Mouse (Mus musculus) embryonic facial prominence, embryonic 10.5 days (tissue): ENCODE data around the gene Lsamp. TPM values are rescaled to one million over a fixed set of nuclear protein-coding genes. Genes with fewer than 3 reads are reported as not detected.

Experiments
- DNase-seq: peaks from one replicate; pipeline ENCODE4 v3.0.0-alpha.2; 2017; ENCODE audit warnings: low spot score
- H3K27ac ChIP-seq: fragments of 300-500 bp; sonication (generic); replicated peaks from 2 replicates; pipeline ENCODE4 v1.5.1; 2016; ENCODE audit warnings: mild to moderate bottlenecking
- H3K27me3 ChIP-seq: fragments of 300-500 bp; sonication (generic); replicated peaks from 2 replicates; pipeline ENCODE4 v1.6.1; 2016; ENCODE audit warnings: low read depth, mild to moderate bottlenecking; ENCODE audit not compliant: poor library complexity, severe bottlenecking
- H3K36me3 ChIP-seq: fragments of 300-500 bp; sonication (generic); replicated peaks from 2 replicates; pipeline ENCODE4 v1.6.1; 2016; ENCODE audit warnings: mild to moderate bottlenecking, moderate library complexity
- H3K4me1 ChIP-seq: fragments of 300-500 bp; sonication (generic); 2 replicates; pipeline ENCODE4 v1.6.1; 2016
- H3K4me3 ChIP-seq: fragments of 300-500 bp; sonication (generic); 2 replicates; pipeline ENCODE4 v1.5.1; 2016; ENCODE audit warnings: mild to moderate bottlenecking, moderate library complexity
- H3K9me3 ChIP-seq: fragments of 300-500 bp; sonication (generic); 2 replicates; pipeline ENCODE4 v1.6.1; 2016; ENCODE audit warnings: mild to moderate bottlenecking
- WGBS: fragments of 180-500 bp; shearing (Covaris S2); methylation state at CpG from one replicate; pipeline ENCODE4 v1.1.7; 2016; 5-methylcytosine and 5-hydroxymethylcytosine counted together
- polyA plus RNA-seq: library from polyadenylated mRNA; unstranded; fragments of >200 nt; fragmentation: Nextera tagmentation; extraction: Ambion mirVana; gene quantifications from 2 replicates; pipeline ENCODE4 v1.2.1, GENCODE M21; 2016

Gene Lsamp
- polyA plus RNA-seq, 1 experiment from 2014 or later: 6.3 TPM

DNA sequence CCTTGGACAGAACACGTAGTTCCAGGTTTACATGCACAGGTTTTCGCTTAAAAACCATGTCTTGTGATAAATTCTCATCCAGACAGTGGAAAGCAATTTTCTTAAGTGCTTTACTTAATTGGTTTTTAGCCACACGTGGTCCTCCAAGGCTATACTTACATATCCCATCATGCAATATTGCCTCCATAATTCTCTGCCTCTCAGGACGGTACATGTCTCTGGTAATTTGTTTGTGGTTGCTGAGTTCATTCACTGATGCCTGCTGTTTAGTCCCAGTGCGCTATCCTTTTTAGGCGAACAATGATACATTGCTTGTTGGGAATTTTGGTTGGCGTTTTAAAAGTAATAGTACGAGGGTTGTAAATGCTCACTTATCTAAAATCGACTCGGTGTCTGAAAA, 453.7 kb downstream of the Lsamp start:
- no peaks in the 10 kb centered on the region for H3K9me3 ChIP-seq
- WGBS: 90% methylated on average over 10 of the region's 10 CpGs
- DNase-seq: no peak

GRCm38 (mm10) chr16:40438876-40439275, 454.7 kb downstream of the Lsamp start:
- no peak for DNase-seq
- no peaks in the 10 kb centered on the region for H3K9me3 ChIP-seq
- WGBS: 80% methylated on average over 1 of the region's 1 CpGs
- H3K4me3 ChIP-seq: no peak overlapping the region
- H3K36me3 ChIP-seq: no peaks in the 10 kb centered on the region
- no peaks in the 10 kb centered on the region for H3K27me3 ChIP-seq
- H3K4me1 ChIP-seq: no peaks in the 10 kb centered on the region
- H3K27ac ChIP-seq: no peak overlapping the region

More for the DNA sequence above, 453.7 kb downstream of the Lsamp start:
- H3K4me3 ChIP-seq: no peak overlapping the region
- H3K36me3 ChIP-seq: no peaks in the 10 kb centered on the region
- H3K27ac ChIP-seq: no peak overlapping the region
- H3K27me3 ChIP-seq: no peaks in the 10 kb centered on the region
- no peaks in the 10 kb centered on the region for H3K4me1 ChIP-seq

GRCm38 (mm10) chr16:40446587-40446986, 462.4 kb downstream of the Lsamp start:
- DNase-seq: no peak
- H3K36me3 ChIP-seq: no peaks in the 10 kb centered on the region
- H3K27me3 ChIP-seq: no peaks in the 10 kb centered on the region
- H3K4me3 ChIP-seq: no peak overlapping the region
- H3K9me3 ChIP-seq: no peaks in the 10 kb centered on the region
- no peak overlapping the region for H3K27ac ChIP-seq
- no peaks in the 10 kb centered on the region for H3K4me1 ChIP-seq
- WGBS: 89% methylated on average over 5 of the region's 5 CpGs

DNA sequence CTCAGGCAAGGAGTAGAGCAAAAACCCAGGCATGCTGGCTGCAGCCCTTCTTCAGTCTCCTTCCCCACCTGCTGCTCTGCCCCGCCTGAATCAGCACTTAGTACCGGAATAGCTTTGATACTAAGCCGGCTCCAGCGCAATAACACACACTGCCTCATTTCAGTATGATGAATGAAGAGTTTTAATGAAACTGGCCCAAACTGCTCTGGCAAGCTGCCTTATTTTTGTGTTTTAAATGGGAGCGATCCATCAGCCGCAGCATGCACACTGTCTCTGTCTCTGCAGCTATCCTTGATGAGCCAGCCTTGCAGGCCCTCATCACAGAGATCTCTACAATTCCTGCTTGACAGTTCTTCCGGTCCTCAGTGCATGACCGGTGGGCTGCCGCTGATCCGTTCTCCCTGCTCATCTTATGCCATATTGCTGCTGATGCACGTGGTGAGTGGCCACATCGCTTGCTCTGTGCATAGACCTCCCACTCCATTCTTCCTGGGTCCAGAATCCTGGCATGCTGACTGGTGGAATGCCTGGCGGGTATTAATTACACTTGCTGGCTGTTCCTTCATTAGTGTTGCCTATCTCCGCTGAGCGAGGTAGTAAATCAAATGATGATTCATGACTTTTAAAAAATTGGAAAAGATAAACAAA, 479.4 kb downstream of the Lsamp start:
- no peak overlapping the region for H3K27ac ChIP-seq
- no peaks in the 10 kb centered on the region for H3K36me3 ChIP-seq
- H3K27me3 ChIP-seq: no peaks in the 10 kb centered on the region
- DNase-seq: no peak
- no peaks in the 10 kb centered on the region for H3K9me3 ChIP-seq
- H3K4me3 ChIP-seq: no peak overlapping the region
- H3K4me1 ChIP-seq: no peaks in the 10 kb centered on the region
- 83% methylated on average over 15 of the region's 15 CpGs for WGBS

DNA sequence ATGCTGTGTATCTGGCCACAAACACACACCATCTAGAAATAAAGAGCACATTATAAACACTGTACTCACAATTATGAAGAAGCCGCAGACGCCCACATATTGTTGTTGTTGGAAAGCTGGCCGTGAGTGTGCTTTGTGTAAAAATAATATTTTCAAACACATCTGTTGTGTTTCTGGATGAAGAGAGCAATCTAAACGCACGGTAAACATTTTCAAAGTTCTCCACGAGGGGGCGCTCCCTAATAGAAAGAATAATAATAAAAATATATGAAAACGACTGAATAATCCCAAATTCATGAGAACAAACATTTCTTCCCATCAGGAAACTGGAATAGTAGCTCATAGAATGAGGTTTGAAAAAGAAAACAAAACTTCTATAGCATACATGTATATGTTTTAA, 482.4 kb downstream of the Lsamp start:
- H3K27ac ChIP-seq: no peak overlapping the region
- H3K4me1 ChIP-seq: no peaks in the 10 kb centered on the region
- H3K9me3 ChIP-seq: no peaks in the 10 kb centered on the region
- WGBS: 24% methylated on average over 8 of the region's 8 CpGs
- no peak overlapping the region for H3K4me3 ChIP-seq
- no peaks in the 10 kb centered on the region for H3K27me3 ChIP-seq
- H3K36me3 ChIP-seq: no peaks in the 10 kb centered on the region
- DNase-seq: peak; percentile 12

DNA sequence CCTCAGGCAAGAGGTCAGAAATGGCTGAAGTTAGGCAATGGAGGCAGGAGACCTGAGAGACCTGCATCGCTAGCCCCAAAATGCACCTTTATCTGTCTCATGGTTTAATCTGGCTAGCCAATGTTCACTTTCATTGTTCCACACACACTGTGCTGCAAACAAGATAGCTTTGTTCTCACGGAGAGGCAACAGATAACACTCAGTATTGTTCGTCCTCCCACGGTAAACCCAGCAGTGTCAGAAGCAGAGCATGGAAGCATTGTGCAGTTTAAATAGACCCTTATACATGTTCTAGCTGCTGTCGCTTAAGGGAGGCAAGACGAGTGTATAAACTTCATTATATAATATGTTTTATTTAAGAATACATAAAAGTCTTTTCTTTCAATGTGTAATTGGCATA, 486.8 kb downstream of the Lsamp start:
- no peaks in the 10 kb centered on the region for H3K9me3 ChIP-seq
- H3K36me3 ChIP-seq: no peaks in the 10 kb centered on the region
- no peaks in the 10 kb centered on the region for H3K4me1 ChIP-seq
- H3K4me3 ChIP-seq: no peak overlapping the region
- no peaks in the 10 kb centered on the region for H3K27me3 ChIP-seq
- no peak overlapping the region for H3K27ac ChIP-seq
- WGBS: 64% methylated on average over 6 of the region's 6 CpGs
- DNase-seq: no peak

GRCm38 (mm10) chr16:40471967-40472366, 487.8 kb downstream of the Lsamp start:
- Histone ChIP-seq H3K27me3 (no peaks in the 10 kb centered on the region), H3K4me3 (no peak overlapping the region), H3K4me1 (no peaks in the 10 kb centered on the region), H3K36me3 (no peaks in the 10 kb centered on the region), H3K9me3 (no peaks in the 10 kb centered on the region), H3K27ac (no peak overlapping the region)
- no peak for DNase-seq
- 75% methylated on average over 5 of the region's 5 CpGs for WGBS

DNA sequence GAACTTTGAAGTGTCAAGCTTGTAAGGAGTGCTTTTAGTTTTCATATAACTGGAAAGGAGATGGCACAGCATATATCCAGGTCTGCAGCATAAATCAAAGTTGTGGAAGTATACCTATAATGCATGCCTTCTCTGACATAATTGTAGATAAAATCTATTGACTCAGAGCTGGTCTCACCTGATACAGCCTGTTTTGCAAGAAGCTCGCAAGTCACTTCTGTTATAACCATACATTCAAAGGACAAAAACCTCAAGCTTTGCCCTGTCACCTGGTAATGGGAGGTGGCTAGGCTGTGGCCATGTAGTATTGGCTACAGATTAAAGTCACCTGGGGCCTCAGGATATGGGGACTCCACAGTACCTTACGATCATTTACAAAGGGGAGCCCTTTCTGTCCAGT, 507.4 kb downstream of the Lsamp start:
- no peak overlapping the region for H3K4me3 ChIP-seq
- no peak for DNase-seq
- H3K9me3 ChIP-seq: no peaks in the 10 kb centered on the region
- H3K4me1 ChIP-seq: no peaks in the 10 kb centered on the region
- no peaks in the 10 kb centered on the region for H3K36me3 ChIP-seq
- WGBS: 93% methylated on average over 2 of the region's 2 CpGs
- no peak overlapping the region for H3K27ac ChIP-seq
- H3K27me3 ChIP-seq: no peaks in the 10 kb centered on the region

DNA sequence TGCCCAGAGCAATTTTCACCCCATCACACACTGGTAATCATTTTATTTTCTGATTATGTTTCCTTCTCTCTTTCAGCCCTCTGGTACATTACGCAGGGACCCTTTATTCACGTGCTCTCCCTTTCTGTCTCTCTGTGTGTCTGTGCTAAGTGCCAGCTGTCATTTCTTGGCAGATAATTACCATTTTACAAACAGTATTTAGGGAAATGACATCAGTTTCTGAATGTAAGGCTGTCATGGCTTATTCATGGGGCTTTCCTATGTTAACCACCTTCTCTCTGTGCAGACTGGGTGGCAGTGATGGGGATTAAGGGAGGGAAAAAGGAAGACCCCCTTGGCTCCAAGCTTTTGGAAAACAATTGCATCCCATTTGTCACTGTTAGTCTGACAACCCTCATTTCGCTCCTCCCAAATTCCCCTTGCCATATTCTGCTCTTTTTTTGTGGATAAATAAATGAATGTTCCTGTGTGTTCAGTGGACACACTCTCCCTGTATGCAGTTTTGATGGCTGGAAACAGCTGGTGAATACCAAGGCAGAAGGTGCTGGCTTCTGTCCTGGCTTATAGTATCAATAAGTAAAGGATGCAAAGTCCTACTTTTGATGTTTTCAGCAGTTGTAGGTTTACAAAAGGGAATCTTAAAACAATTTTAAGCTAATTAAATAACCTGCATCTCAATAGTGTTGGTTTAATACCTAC, 520.2 kb downstream of the Lsamp start:
- no peaks in the 10 kb centered on the region for H3K36me3 ChIP-seq
- H3K9me3 ChIP-seq: no peaks in the 10 kb centered on the region
- no peaks in the 10 kb centered on the region for H3K27me3 ChIP-seq
- DNase-seq: no peak
- WGBS: 76% methylated on average over 3 of the region's 3 CpGs
- no peak overlapping the region for H3K4me3 ChIP-seq
- H3K27ac ChIP-seq: no peak overlapping the region
- H3K4me1 ChIP-seq: no peaks in the 10 kb centered on the region

GRCm38 (mm10) chr16:40509146-40510030, 525.2 kb downstream of the Lsamp start:
- H3K4me1 ChIP-seq: no peaks in the 10 kb centered on the region
- H3K4me3 ChIP-seq: no peak overlapping the region
- DNase-seq: no peak
- H3K9me3 ChIP-seq: no peaks in the 10 kb centered on the region
- 88% methylated on average over 7 of the region's 7 CpGs for WGBS
- no peak overlapping the region for H3K27ac ChIP-seq
- no peaks in the 10 kb centered on the region for H3K27me3 ChIP-seq
- H3K36me3 ChIP-seq: no peaks in the 10 kb centered on the region

DNA sequence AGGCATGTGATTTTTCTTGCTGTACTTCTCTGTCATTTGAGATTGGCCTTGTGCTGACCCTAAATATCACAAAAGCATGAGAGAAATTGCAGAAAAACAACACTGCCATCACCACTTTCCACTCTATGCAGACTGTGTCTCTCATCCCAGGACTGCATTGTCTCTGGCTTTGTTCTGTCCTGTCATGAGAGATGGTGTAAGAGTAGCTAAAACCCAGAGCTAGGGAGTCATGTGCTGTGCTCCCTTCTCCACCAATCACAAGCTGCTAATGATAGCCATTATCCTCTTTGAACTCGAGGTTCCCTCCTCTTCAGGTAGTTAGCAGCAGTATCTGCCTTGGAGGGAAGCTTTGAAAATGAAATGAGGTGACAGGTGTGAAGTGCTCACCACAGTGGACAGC, 552.6 kb downstream of the Lsamp start:
- Histone ChIP-seq H3K4me3 (no peak overlapping the region), H3K27ac (no peak overlapping the region), H3K36me3 (no peaks in the 10 kb centered on the region), H3K27me3 (no peaks in the 10 kb centered on the region), H3K4me1 (no peaks in the 10 kb centered on the region), H3K9me3 (no peaks in the 10 kb centered on the region)
- WGBS: 33% methylated on average over 1 of the region's 1 CpGs
- no peak for DNase-seq

- H3K9me3 ChIP-seq: no peaks in the 10 kb centered on the region
- 88% methylated on average over 4 of the region's 4 CpGs for WGBS
- H3K4me1 ChIP-seq: no peaks in the 10 kb centered on the region
- DNase-seq: no peak
- H3K27me3 ChIP-seq: no peaks in the 10 kb centered on the region
- no peaks in the 10 kb centered on the region for H3K36me3 ChIP-seq
- H3K4me3 ChIP-seq: no peak overlapping the region
- no peak overlapping the region for H3K27ac ChIP-seq
These were observed 565.5 kb downstream of the Lsamp start for GRCm38 (mm10) chr16:40549663-40550062.
